Comparison of ENCODE assay signal across 8 mouse cellular contexts in the genomic region with DNA sequence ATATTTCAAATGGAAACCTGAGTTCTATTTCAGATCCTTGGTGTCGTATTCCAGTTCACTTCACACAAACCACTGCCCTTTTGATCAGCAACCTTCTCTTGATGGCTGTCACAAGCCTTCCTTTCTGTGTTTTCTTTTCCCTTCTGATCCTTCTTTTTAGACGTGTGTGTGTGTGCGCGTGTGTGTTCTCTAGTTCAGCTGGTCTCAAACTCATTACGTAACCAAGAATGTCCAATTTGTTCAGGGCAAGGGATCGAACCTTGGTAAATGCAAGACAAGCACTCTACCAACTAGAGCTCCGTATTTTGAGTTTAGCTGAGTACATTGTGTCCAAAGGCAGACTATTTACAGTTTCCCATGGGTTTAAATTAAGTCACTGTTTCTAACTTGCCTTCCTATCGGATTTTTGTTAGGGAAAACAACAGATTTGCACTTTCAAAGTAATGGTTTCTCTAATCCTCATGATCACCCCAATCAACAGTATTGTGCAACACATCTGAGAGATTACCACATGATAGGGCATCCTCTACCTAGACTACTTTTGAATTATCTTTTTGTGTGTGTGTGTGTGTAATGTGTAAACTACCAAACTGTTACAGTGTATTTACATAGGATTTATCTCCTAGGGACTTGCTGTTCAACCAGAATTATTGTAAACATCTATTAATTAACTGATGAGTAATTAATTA. TPM values are rescaled to one million over a fixed set of nuclear protein-coding genes. Genes with fewer than 3 reads are reported as not detected.
DNase-seq lines count a peak whose midpoint lies in the region; ATAC-seq and TF ChIP-seq lines count a peak whose summit lies in the region.

No protein-coding gene starts in this region.

- DNase-seq in spleen, adult 2 months (ENCODE audit: low read depth in 1 of 2, low spot score in 2 of 2), result no peak
- no peak for DNase-seq in spleen, postnatal 36 days (ENCODE audit: low spot score in 2 of 2)
- DNase-seq in urinary bladder, postnatal 10 days (ENCODE audit: low spot score), result no peak

- 9% methylated on average over 8 of the region's 8 CpGs for WGBS in spleen, adult 2 months
- 4% methylated on average over 8 of the region's 8 CpGs for WGBS in limb, embryonic 15.5 days
- 5% methylated on average over 8 of the region's 8 CpGs for WGBS in stomach, embryonic 16.5 days

- H3K27me3 ChIP-seq in erythroblast, embryonic 14.5 days (ENCODE audit: control insufficient read depth), result no peaks in the 10 kb centered on the region
- no peaks in the 10 kb centered on the region for H3K27me3 ChIP-seq in spleen, adult 2 months (ENCODE audit: control insufficient read depth, insufficient read depth, low read length)
- no peaks in the 10 kb centered on the region for H3K27me3 ChIP-seq in limb, embryonic 15.5 days
- no peaks in the 10 kb centered on the region for H3K27me3 ChIP-seq in stomach, embryonic 16.5 days (ENCODE audit: control insufficient read depth, insufficient read depth, low read length)

- no peak for ATAC-seq in erythroblast, adult 5-6 weeks (replicated peaks; ENCODE audit: low FRiP score, poor library complexity, severe bottlenecking)
- no peak for ATAC-seq in limb, embryonic 15.5 days (ENCODE audit: insufficient number of reproducible peaks, low FRiP score, low TSS enrichment, low read depth)
- ATAC-seq in stomach, embryonic 16.5 days (ENCODE audit: insufficient read depth, low FRiP score), result no peak
- ATAC-seq in activated CD4-positive, CD25-positive, alpha-beta regulatory T cell, adult 4 months, result no peak

- peaks cover 79% of the 10 kb centered on the region for H3K4me1 ChIP-seq in erythroblast, embryonic 14.5 days (ENCODE audit: control insufficient read depth)
- peaks cover 21% of the 10 kb centered on the region; the same call in 1 of the 2 replicates for H3K4me1 ChIP-seq in spleen, adult 2 months (ENCODE audit: control insufficient read depth, insufficient read depth, insufficient read length)
- H3K4me1 ChIP-seq in limb, embryonic 15.5 days, result peaks cover 66% of the 10 kb centered on the region
- H3K4me1 ChIP-seq in stomach, embryonic 16.5 days (ENCODE audit: control insufficient read depth, insufficient read depth, low read length), result peaks cover 46% of the 10 kb centered on the region

- peak overlapping the region; percentile 89 for H3K4me3 ChIP-seq in erythroblast, embryonic 14.5 days (replicated peaks)
- peak overlapping the region; percentile 95 for H3K4me3 ChIP-seq in spleen, adult 2 months (ENCODE audit: extremely low read depth, insufficient read depth, insufficient read length)
- H3K4me3 ChIP-seq in limb, embryonic 15.5 days, result peak overlapping the region; percentile 87
- H3K4me3 ChIP-seq in stomach, embryonic 16.5 days (replicated peaks; ENCODE audit: low read length), result peak overlapping the region; percentile 94

- H3K27ac ChIP-seq in spleen, adult 2 months (ENCODE audit: insufficient read depth, low read length), result peak overlapping the region; percentile 99
- peak overlapping the region; percentile 98 for H3K27ac ChIP-seq in limb, embryonic 15.5 days
- peak overlapping the region; percentile 98 for H3K27ac ChIP-seq in stomach, embryonic 16.5 days (ENCODE audit: low read length)

- H3K36me3 ChIP-seq in erythroblast, embryonic 14.5 days (ENCODE audit: control insufficient read depth), result peaks cover 33% of the 10 kb centered on the region
- H3K36me3 ChIP-seq in spleen, adult 2 months (ENCODE audit: control insufficient read depth, insufficient read depth, low read length), result no peaks in the 10 kb centered on the region
- H3K36me3 ChIP-seq in limb, embryonic 15.5 days, result no peaks in the 10 kb centered on the region
- no peaks in the 10 kb centered on the region for H3K36me3 ChIP-seq in stomach, embryonic 16.5 days (ENCODE audit: control insufficient read depth, insufficient read depth, low read length)

- TF ChIP-seq CTCF in spleen, adult 2 months (IDR thresholded peaks at IDR 0.05; ENCODE audit: extremely low read depth, insufficient read depth, insufficient read length, insufficient replicate concordance), result no peak

- no peaks in the 10 kb centered on the region for H3K9me3 ChIP-seq in erythroblast, embryonic 14.5 days (ENCODE audit: control insufficient read depth, low read length)
- H3K9me3 ChIP-seq in limb, embryonic 15.5 days, result no peaks in the 10 kb centered on the region
- no peaks in the 10 kb centered on the region for H3K9me3 ChIP-seq in stomach, embryonic 16.5 days (replicated peaks; ENCODE audit: control insufficient read depth, low read length)

- H3K4me2 ChIP-seq in limb, embryonic 15.5 days, result peak overlapping the region; percentile 67
- H3K4me2 ChIP-seq in stomach, embryonic 16.5 days (ENCODE audit: low read depth, low read length), result peak overlapping the region; percentile 80

- H3K9ac ChIP-seq in limb, embryonic 15.5 days, result peak overlapping the region; percentile 88; the same call in 1 of the 2 replicates
- peak overlapping the region; percentile 97 for H3K9ac ChIP-seq in stomach, embryonic 16.5 days (ENCODE audit: low read length)

- no peak for TF ChIP-seq POLR2A in spleen, adult 2 months (IDR thresholded peaks at IDR 0.05; ENCODE audit: low read depth, low read length)

RNA-seq across cellular contexts. Expression of a gene that starts 0.7 kb away (rescaled TPM):
- polyA plus RNA-seq in erythroblast, embryonic 14.5 days (2012), result 1.8 and 2.5 TPM in 2 replicates
- 6.0 and 6.7 TPM in 2 replicates for total RNA-seq in erythroblast, adult 5-6 weeks (2015; ENCODE audit: low replicate concordance)
- total RNA-seq in erythroblast, adult 5-6 weeks (2017; ENCODE audit: low replicate concordance), result 9.1 and 9.2 TPM in 2 replicates
- polyA plus RNA-seq in spleen, adult 2 months (2012; rRNA removed), result 11.5 and 16.3 TPM in 2 replicates
- 20.2 and 27.8 TPM in 2 replicates for polyA plus RNA-seq in limb, embryonic 15.5 days (2015; fragmentation: Nextera tagmentation; extraction: Ambion mirVana)
- 16.1 and 16.6 TPM in 2 replicates for polyA plus RNA-seq in stomach, embryonic 16.5 days (2015; fragmentation: Nextera tagmentation; extraction: Ambion mirVana)
- 1 to 10 TPM; 2.9 to 3.6 TPM for polyA plus RNA-seq in activated CD4-positive, CD25-positive, alpha-beta regulatory T cell, adult 4 months (2017; shearing (Covaris generic))

RNA-seq across cellular contexts. Expression of a gene that starts 2.2 kb away (rescaled TPM):
- 21.9 and 23.6 TPM in 2 replicates for polyA plus RNA-seq in erythroblast, embryonic 14.5 days (2012)
- total RNA-seq in erythroblast, adult 5-6 weeks (2015; ENCODE audit: low replicate concordance), result 14.4 and 35.2 TPM in 2 replicates
- total RNA-seq in erythroblast, adult 5-6 weeks (2017; ENCODE audit: low replicate concordance), result 23.6 and 31.2 TPM in 2 replicates
- polyA plus RNA-seq in spleen, adult 2 months (2012; rRNA removed), result 40.3 and 50.4 TPM in 2 replicates
- 35.0 and 36.0 TPM in 2 replicates for polyA plus RNA-seq in limb, embryonic 15.5 days (2015; fragmentation: Nextera tagmentation; extraction: Ambion mirVana)
- polyA plus RNA-seq in stomach, embryonic 16.5 days (2015; fragmentation: Nextera tagmentation; extraction: Ambion mirVana), result 24.0 and 24.6 TPM in 2 replicates
- 10 to 100 TPM; 21.2 to 24.9 TPM for polyA plus RNA-seq in activated CD4-positive, CD25-positive, alpha-beta regulatory T cell, adult 4 months (2017; shearing (Covaris generic))

RNA-seq across cellular contexts. Expression of a gene that starts 17.8 kb away (rescaled TPM):
- 12.2 and 13.5 TPM in 2 replicates for polyA plus RNA-seq in erythroblast, embryonic 14.5 days (2012)
- total RNA-seq in erythroblast, adult 5-6 weeks (2015; ENCODE audit: low replicate concordance), result 40.9 and 49.3 TPM in 2 replicates
- total RNA-seq in erythroblast, adult 5-6 weeks (2017; ENCODE audit: low replicate concordance), result 26.8 and 57.8 TPM in 2 replicates
- 18.7 and 19.5 TPM in 2 replicates for polyA plus RNA-seq in spleen, adult 2 months (2012; rRNA removed)
- 216 and 223 TPM in 2 replicates for polyA plus RNA-seq in limb, embryonic 15.5 days (2015; fragmentation: Nextera tagmentation; extraction: Ambion mirVana)
- 231 and 236 TPM in 2 replicates for polyA plus RNA-seq in stomach, embryonic 16.5 days (2015; fragmentation: Nextera tagmentation; extraction: Ambion mirVana)
- polyA plus RNA-seq in activated CD4-positive, CD25-positive, alpha-beta regulatory T cell, adult 4 months (2017; shearing (Covaris generic)), result 100 to 1,000 TPM; 217 to 224 TPM

RNA-seq across cellular contexts. Expression of a gene that starts 29.4 kb away (rescaled TPM):
- polyA plus RNA-seq in erythroblast, embryonic 14.5 days (2012), result 5.9 and 7.1 TPM in 2 replicates
- 0.77 and 4.4 TPM in 2 replicates for total RNA-seq in erythroblast, adult 5-6 weeks (2015; ENCODE audit: low replicate concordance)
- total RNA-seq in erythroblast, adult 5-6 weeks (2017; ENCODE audit: low replicate concordance), result 5.3 and 16.6 TPM in 2 replicates
- 3.9 and 4.2 TPM in 2 replicates for polyA plus RNA-seq in spleen, adult 2 months (2012; rRNA removed)
- 49.3 and 52.6 TPM in 2 replicates for polyA plus RNA-seq in limb, embryonic 15.5 days (2015; fragmentation: Nextera tagmentation; extraction: Ambion mirVana)
- 48.0 and 48.1 TPM in 2 replicates for polyA plus RNA-seq in stomach, embryonic 16.5 days (2015; fragmentation: Nextera tagmentation; extraction: Ambion mirVana)
- polyA plus RNA-seq in activated CD4-positive, CD25-positive, alpha-beta regulatory T cell, adult 4 months (2017; shearing (Covaris generic)), result 10 to 100 TPM; 16.2 to 17.6 TPM

RNA-seq across cellular contexts. Expression of a gene that starts 29.7 kb away (rescaled TPM):
- not detected in 2 replicates for polyA plus RNA-seq in erythroblast, embryonic 14.5 days (2012)
- total RNA-seq in erythroblast, adult 5-6 weeks (2015; ENCODE audit: low replicate concordance), result 3.3 and 3.5 TPM in 2 replicates
- total RNA-seq in erythroblast, adult 5-6 weeks (2017; ENCODE audit: low replicate concordance), result 0.70 and 5.0 TPM in 2 replicates
- polyA plus RNA-seq in spleen, adult 2 months (2012; rRNA removed), result 0.28 and 0.41 TPM in 2 replicates
- polyA plus RNA-seq in limb, embryonic 15.5 days (2015; fragmentation: Nextera tagmentation; extraction: Ambion mirVana), result 0.82 and 0.88 TPM in 2 replicates
- 0.92 and 1.1 TPM in 2 replicates for polyA plus RNA-seq in stomach, embryonic 16.5 days (2015; fragmentation: Nextera tagmentation; extraction: Ambion mirVana)
- polyA plus RNA-seq in activated CD4-positive, CD25-positive, alpha-beta regulatory T cell, adult 4 months (2017; shearing (Covaris generic)), result under 1 TPM in 1 of 2 experiments, not detected in 1; 0.26 TPM

Comparison
In these comparisons a context has a peak if more than half of its experiments do, and no peak if none do; other contexts are left out.
1. RNA of a gene that starts 17.8 kb away (polyA plus RNA-seq): 231 to 236 TPM in stomach, embryonic 16.5 days, 217 to 224 TPM in activated CD4-positive, CD25-positive, alpha-beta regulatory T cell, adult 4 months and 216 to 223 TPM in limb, embryonic 15.5 days; 18.7 to 19.5 TPM in spleen, adult 2 months and 12.2 to 13.5 TPM in erythroblast, embryonic 14.5 days; every median in the first group is over 10 times any median in the second.
2. Peak in every context shown above with its lines, with median percentiles within 50 percentile points of each other: H3K4me3 ChIP-seq and H3K27ac ChIP-seq.